Mouse (Mus musculus) ovary, postnatal 14 days (tissue): Measurements from ENCODE around the gene Selenot.
"Not testable (repeated sequence)": the region's sequence is repeated elsewhere in the genome, so short reads cannot be mapped to it uniquely, and the experiment has no call there.

Source experiments
- DNase-seq: peaks from one replicate; pipeline ENCODE4 v3.0.0; 2022; ENCODE audit warnings: low spot score

The Selenot gene

GRCm38 (mm10) chr3:58576137-58577066 is at the start of gene Selenot:
TSS of gene Selenot (plus strand) at chr3:58576636.
- DNase-seq: peak; percentile 98

- DNase-seq: no peak
Measured at GRCm38 (mm10) chr3:58536573-58536972, 39.9 kb upstream of the Selenot start.

- no peak for DNase-seq
Measured at GRCm38 (mm10) chr3:58552001-58552811, 24.2 kb upstream of the Selenot start.

GRCm38 (mm10) chr3:58556649-58557048 is 19.8 kb upstream of the Selenot start:
- DNase-seq: no peak

GRCm38 (mm10) chr3:58559887-58560286 is 16.5 kb upstream of the Selenot start:
- no peak for DNase-seq

- no peak for DNase-seq
Measured at GRCm38 (mm10) chr3:58561437-58561836, 15.0 kb upstream of the Selenot start.

GRCm38 (mm10) chr3:58570821-58571220 is 5.6 kb upstream of the Selenot start:
- DNase-seq: no peak

- DNase-seq: no peak
Measured at GRCm38 (mm10) chr3:58577067-58577503, 649 bp downstream of the Selenot start.

- DNase-seq: no peak
Measured at GRCm38 (mm10) chr3:58577506-58578050, 1.1 kb downstream of the Selenot start.

GRCm38 (mm10) chr3:58581530-58581929 is 5.1 kb downstream of the Selenot start:
- DNase-seq: no peak

- DNase-seq: no peak
Measured at GRCm38 (mm10) chr3:58582297-58582696, 5.9 kb downstream of the Selenot start.

- no peak for DNase-seq
Measured at GRCm38 (mm10) chr3:58582788-58583426, 6.5 kb downstream of the Selenot start.

- not testable (repeated sequence) for DNase-seq
Measured at GRCm38 (mm10) chr3:58590544-58590943, 14.1 kb downstream of the Selenot start.

- DNase-seq: not testable (repeated sequence)
Measured at GRCm38 (mm10) chr3:58592666-58593065, 16.2 kb downstream of the Selenot start.

- DNase-seq: no peak
Measured at GRCm38 (mm10) chr3:58593623-58594022, 17.2 kb downstream of the Selenot start.

GRCm38 (mm10) chr3:58608506-58608905 is 32.1 kb downstream of the Selenot start:
- no peak for DNase-seq

GRCm38 (mm10) chr3:58609985-58610384 is 33.5 kb downstream of the Selenot start:
- no peak for DNase-seq

GRCm38 (mm10) chr3:58621066-58621465 is 44.6 kb downstream of the Selenot start:
- no peak for DNase-seq

- DNase-seq: no peak
Measured at GRCm38 (mm10) chr3:58622665-58623394, 46.4 kb downstream of the Selenot start.

GRCm38 (mm10) chr3:58624981-58625380 is 48.5 kb downstream of the Selenot start:
- DNase-seq: no peak

GRCm38 (mm10) chr3:58631693-58632092 is 55.3 kb downstream of the Selenot start:
- DNase-seq: no peak
